Mouse (Mus musculus): Measurements from ENCODE around the gene Pcdh9. TPM values are rescaled to one million over a fixed set of nuclear protein-coding genes. Genes with fewer than 3 reads are reported as not detected.

Pcdh9 gene
- total RNA-seq, 2 experiments from 2014 or later = 2.6 to 3.6 TPM

GRCm38 (mm10) chr14:93061824-93062620 is 828.5 kb downstream of the Pcdh9 start:
- no peak for DNase-seq
- intact Hi-C loops (cut with DNase I) = no loop called here

- DNase-seq = no peak
- intact Hi-C loops (cut with DNase I) = no loop called here
Observed at GRCm38 (mm10) chr14:93058799-93059198, 831.7 kb downstream of the Pcdh9 start.

DNA sequence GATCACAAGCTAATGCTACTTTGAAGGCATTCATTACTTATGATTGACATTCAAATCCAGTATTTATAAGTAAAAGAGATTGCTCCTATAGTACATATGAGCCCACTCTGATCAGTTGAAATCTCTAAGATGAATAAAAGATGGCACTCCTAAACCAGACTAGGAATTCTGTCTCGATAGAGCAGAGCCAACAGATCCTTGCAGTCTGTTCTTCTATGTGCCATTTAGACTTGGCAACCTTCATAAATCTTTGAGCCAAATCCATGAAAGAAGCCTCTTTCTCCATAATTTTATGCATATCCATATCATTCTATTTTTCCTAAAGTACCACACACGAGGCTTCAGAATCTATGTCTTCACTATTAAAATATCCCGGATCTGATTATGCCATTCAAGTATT is 834.5 kb downstream of the Pcdh9 start:
- intact Hi-C loops (cut with DNase I) = no loop called here
- DNase-seq = no peak

GRCm38 (mm10) chr14:93040591-93040990 is 849.9 kb downstream of the Pcdh9 start:
- intact Hi-C loops (cut with DNase I) = no loop called here
- DNase-seq = no peak

DNA sequence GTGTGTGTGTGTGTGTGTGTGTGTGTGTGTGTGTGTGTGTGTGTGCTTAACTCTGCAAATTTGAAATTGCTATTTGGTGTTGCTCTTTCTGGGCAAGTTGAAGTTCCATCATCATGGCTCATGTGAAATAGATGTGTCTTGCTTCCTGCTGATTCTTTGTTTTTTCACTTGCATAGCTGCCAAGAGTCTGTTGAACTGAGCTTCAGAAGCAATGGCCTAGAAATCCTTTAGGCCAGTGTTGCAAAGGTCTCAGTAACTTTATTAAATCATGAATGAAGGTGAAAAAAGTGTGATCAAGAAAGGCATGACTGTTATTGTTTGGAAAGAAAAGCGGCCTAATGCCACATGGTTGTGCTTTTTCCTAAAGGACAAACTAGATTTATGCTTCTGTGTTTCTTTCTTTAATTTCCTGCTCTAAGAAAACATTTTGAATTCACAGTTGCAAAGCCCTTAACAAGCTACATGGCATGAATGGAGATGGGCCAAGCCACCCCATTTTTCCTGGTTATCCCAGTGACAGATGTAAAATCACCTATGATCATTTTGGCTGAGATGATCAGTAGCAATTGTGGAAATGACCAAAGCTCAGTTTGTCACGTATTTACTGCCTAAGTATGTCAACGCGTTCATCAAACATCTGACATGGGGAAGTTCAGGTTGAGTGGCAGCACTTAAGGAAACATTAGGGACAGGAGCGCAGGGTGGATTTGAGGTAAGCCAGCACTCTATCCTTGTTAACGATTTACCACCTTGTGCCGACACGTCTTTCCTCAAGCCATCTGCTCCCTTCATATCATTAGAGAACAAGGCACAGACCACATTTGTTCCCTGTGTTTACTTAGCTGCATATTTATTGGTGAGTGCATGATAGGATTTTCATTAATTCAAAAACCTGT is 850.9 kb downstream of the Pcdh9 start:
- DNase-seq = no peak
- intact Hi-C loops (cut with DNase I) = no loop called here

GRCm38 (mm10) chr14:93009147-93010064 is 881.1 kb downstream of the Pcdh9 start:
- no peak for DNase-seq
- intact Hi-C loops (cut with DNase I) = no loop called here
